Mouse (Mus musculus) neural tube, embryonic 10.5 days (tissue): ENCODE results near the gene Obp2b.
A peak's percentile ranks its signal among the peaks of the same experiment; 100 is the strongest.
"Not testable (repeated sequence)": the region's sequence is repeated elsewhere in the genome, so short reads cannot be mapped to it uniquely, and the experiment has no call there.

Experiments used
- DNase-seq: peaks from one replicate; pipeline ENCODE4 v3.0.0-alpha.2; 2017; ENCODE audit warnings: low spot score; ENCODE audit errors: extremely low spot score

Obp2b gene

DNA sequence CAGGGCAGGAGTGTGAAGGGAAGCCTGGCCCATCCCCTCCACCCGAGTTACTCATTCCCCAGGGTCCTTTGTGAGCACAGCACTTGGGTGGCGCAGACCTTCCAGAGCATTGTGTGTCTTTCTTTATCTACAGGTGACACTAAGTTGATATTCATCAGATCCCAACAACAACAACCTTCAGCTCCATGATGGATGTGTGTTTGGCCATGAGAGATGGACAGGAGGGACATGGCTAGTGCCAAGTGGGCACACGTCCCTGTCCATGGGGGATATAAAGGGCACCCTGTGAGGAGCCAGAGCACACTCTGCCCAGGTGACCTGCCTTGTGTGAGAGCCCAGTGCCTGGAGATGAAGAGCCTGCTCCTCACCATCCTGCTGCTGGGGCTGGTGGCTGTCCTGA lies at the start of gene Obp2b:
TSS of gene Obp2b (plus strand) at position 301 of the 400 bp plus-strand sequence.
- DNase-seq = not testable (repeated sequence)

DNA sequence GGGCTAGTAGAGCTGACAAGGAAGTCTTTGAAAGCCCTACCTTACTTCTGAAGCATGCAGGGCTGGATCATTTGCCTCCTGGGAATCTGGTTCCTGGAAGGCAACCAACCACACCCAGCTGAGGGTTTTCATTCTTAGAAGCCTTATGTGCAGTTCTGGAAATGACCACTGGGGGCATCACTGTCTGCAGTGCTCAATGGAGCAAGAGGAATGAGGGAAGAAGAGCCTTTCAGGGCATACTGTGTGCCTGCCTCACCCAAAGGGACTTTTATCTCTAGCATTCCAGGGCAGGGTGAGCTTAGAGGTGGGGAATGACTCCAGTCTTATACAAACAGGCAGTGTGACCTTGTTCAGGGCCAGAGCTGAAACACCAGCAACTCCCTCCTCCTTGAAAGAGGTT lies 42.2 kb upstream of the Obp2b start:
- DNase-seq = peak; percentile 70

DNA sequence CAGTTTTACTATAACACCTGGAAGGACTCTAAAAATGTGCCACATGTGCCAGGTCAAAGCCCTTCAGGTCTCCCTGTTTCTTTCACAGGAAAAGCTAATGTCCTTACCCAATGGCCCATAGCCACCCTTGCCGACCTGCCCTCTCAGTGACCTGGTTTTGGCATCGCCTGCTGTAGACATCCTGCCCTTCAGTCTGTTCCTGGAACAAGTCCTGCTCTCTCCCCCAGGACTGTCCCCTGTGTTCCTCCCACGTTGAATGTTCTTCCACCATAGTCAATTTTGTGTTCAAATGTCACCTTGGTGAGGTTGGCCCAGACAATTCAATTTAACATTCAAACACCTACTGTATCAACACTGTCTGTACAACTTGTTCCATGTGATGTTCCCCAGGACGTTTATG lies 39.9 kb upstream of the Obp2b start:
- DNase-seq = no peak

DNA sequence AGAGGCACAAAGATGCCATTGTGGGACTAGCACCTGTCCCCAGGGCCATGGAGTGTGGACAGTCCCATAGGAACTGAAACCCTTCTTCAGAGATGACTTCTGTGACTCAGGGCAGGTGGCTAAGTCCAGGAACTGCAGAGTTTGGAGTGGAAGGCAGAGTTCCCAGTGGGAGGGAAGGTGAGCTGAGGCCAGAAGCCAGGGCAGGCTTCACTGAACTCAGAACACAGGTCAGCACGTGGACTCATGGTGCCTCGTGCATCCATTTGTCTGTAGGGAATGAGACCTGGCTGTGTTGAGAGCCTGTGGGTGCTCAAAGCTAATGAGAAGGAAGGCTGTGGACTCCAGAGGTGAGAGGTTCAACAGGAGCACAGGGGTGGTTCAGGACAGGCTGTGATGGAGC lies 38.1 kb upstream of the Obp2b start:
- no peak for DNase-seq

DNA sequence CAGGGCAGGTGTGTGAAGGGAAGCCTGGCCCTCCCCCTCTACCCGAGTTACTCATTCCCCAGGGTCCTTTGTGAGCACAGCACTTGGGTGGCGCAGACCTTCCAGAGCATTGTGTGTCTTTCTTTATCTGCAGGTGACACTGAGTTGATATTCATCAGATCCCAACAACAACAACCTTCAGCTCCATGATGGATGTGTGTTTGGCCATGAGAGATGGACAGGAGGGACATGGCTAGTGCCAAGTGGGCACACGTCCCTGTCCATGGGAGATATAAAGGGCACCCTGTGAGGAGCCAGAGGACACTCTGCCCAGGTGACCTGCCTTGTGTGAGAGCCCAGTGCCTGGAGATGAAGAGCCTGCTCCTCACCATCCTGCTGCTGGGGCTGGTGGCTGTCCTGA lies 37.1 kb upstream of the Obp2b start, which contains the start of gene Obp2a:
TSS of gene Obp2a (plus strand) at position 301 of the 400 bp plus-strand sequence.
- not testable (repeated sequence) for DNase-seq

DNA sequence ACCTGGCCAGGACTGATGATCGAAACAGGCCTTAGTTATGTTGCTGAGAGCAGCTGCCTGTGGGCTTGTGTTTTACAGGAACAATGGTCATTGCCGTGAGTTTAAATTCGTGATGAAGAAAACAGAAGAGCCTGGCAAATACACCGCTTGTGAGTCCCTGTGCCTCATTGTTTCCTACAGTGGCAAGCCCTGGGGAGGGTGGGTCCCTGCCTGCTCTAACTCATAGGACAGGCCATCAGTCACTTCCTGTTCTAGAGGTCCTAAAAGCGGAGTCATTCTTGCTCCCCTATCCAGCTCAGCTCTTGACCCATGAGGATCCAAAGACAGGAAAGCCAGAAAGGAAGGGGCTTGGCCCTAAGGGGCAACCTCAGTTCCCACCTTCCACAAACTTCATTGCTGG lies 35.8 kb upstream of the Obp2b start:
- DNase-seq = no peak

DNA sequence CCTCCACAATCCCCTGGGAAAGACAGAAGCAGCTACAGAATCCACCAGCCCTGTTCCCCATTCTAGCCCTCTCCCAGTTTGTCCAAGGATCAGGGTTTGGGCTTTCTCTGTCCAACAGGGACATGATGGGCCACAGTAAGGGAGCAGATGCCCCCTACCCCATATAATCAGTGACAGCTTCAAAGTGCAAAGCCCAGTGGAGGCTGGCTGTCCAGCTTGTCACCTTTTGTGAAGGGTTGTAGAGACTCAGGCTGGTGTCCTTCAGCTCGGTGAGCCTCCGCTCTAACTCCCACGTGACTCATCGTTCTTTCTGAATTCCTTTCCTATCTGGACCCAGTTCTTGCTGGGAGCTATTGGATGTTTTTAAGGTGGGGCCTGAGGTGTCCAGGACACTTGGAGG lies 33.1 kb upstream of the Obp2b start:
- DNase-seq = no peak

DNA sequence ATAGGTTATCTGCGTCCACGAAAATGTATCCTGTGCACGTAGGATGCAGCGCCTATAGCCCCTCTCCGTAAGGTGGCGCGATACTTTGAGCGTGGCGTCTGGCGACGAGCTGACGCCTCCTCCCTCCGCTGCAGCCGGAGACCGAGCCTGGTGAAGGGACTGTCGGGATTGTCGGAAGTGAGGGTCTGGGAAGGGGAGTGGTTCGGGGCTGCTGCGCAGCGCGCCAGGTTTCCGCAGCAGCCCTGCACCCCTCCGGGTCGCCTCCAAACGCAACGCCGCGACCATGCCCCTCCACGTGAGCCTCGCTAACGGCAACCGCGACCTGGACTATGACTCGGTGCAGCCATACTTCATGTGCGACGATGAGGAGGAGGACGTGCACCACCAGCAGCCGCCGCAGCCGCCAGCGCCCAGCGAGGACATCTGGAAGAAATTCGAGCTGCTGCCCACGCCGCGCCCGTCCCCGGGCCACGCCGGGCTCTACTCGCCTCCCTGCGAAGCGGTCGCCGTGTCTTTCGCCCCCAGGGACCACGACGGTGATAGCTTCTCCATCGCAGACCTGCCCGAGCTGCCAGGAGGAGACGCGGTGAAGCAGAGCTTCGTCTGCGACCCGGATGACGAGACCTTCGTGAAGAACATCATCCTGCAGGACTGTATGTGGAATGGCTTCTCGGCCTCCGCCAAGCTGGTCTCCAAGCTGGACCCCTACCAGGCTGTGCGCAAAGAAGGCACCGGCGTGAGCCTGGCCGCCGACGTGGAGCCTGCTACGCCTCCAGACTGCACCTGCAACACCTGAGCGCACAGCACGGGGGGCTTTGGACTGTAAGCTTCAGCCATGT lies 29.9 kb upstream of the Obp2b start, which contains the start of gene Bmyc:
TSS of gene Bmyc (plus strand) at position 97 of the 839 bp plus-strand sequence.
- DNase-seq = peak; percentile 85

DNA sequence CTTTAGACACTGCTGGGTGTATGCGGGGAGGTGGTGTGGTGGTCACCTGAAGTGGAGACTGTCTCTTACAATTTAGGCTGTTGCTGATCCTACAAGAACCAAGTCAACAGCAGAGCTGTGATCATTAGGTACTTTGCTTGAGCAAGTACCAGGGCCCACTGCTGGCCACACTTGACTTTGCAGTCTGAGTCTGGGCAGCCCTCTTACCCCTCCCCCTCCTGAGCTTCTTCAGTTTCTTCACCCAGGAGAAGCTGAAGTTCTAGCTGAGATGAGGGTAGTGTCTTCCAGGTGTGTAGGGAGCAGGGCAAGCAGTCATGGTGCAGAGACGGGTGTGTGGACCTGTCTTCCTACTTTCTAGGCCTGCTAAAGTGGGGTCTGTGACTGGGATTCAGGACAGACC lies 28.7 kb upstream of the Obp2b start:
- DNase-seq = peak; percentile 20

DNA sequence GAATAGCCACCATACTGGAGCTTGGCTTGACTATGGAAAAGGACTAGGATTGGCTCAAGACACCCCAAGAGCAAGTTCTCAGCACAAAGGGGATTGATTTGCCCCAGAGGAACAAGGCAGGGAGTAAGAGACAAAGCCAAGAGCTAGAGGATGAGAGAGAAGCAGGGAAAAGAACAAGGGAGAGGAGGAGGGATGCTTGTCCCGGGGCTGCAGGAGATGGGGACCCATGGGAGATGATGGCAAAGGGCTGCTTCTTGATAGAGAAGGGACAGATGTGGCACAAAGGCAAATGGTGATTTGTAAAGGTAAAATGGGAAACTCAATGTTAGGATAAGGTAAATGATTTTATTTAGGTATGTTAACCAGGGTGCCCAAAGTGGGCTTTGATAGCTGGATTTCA lies 27.8 kb upstream of the Obp2b start:
- peak; percentile 10 for DNase-seq

DNA sequence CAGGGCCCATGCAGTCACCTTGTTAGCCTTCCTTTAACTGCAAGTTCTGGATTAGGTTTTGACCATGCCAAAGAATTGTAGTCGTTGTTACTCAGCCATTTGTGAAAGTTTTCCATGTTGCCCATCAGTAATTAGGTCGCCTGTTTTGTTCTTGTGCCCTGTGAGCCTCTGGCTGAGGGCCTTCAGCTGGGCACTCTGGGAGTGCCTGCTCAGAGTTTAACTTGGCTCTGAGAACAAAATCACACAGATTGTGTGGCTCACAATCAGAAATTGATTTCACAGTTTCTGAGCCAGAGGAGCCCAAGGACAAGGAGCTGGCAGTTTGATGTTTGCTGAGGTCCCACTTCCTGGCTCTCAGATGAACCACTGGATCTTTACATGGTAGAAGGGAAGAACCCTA lies 27.0 kb upstream of the Obp2b start:
- DNase-seq = not testable (repeated sequence)

DNA sequence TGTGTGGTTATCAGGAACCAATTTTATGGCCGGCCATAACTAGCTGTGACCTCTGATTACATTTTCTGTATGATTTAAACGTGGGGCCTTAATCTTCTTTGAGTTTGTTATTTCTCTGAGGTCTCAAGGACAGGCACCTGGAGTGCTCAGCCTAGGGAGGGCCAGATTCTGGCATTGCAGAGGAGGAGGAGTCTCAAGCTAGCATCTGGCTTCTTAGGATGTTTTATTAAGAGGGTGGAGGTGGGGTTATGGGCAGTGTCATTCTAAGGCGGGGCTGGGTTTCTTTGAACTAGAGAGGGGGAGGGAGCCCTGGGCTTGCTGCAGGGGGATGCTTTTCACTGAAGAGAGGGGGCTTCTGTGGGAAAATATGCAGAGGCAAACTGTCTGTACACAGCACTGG lies 25.2 kb upstream of the Obp2b start:
- DNase-seq = not testable (repeated sequence)

DNA sequence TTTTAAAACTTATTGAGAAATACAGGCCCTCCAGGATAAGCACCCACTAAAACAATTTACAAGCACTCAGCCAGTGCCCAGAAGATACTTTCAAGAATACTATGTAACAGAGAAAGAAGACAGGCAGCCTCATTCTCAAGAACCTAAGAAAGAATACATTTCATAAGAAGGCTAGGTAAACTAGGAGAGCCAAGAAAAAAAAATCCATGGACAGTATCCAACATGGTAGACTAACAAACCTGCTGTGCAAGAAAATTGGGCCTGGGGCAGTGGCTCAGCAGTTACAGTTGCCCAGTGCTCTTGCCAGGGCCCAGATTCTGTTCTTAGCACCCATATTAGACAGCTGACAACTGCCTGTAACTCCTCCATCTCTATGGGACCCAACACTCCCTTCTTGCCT lies 19.6 kb upstream of the Obp2b start:
- no peak for DNase-seq

DNA sequence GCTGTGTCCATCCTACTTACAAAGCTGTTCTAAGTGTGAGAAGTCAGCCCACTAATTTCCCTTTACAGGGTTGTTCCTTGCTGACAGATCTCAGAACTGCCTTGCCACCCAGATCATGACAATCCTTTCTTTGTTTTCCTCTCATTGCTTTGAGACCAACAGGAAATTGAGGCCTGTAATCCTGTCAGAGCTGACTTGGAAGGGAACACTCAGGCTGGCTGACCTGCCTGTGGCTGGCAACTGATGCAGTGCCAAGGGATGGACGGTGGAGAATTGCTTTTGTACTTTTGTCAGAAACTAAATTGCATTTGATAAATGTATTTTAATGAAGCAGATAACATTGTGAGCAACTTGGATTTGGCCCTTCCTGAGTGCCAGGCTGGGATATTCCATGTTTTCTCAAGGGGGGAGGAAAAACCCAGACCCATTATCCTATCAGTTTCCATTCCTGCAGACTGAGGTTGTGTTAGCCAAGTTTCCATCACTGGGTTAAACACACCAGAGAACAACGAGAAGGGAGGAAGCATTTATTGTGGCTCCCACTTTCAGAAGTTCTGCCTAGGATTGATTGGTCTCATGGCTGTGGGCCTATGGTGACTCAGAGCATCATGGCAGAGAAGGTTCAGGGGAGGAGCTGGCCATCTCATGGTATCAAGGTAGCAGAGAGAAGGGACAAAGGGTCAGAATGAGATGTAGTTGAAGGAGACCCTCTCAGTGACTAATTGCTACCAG lies 3.4 kb upstream of the Obp2b start:
- no peak for DNase-seq

DNA sequence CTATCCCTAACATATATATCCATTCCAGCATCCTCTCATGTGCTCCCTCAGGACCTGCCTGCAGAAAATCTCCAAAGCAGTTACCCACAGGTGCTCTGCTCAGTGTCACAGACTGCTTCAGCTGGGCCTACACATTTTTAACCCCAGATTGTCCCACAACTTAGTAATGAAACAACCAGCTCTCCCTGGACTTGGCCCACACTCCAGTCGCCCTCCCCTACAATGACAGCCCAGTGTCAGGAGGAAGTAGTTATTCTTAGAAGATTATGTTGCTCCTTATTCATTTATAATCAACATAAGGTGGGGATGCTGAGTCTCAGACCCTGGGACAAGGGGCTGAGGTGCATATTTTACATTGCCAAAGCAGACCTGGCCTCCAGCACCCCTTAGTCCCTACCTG lies 4.9 kb downstream of the Obp2b start:
- no peak for DNase-seq

DNA sequence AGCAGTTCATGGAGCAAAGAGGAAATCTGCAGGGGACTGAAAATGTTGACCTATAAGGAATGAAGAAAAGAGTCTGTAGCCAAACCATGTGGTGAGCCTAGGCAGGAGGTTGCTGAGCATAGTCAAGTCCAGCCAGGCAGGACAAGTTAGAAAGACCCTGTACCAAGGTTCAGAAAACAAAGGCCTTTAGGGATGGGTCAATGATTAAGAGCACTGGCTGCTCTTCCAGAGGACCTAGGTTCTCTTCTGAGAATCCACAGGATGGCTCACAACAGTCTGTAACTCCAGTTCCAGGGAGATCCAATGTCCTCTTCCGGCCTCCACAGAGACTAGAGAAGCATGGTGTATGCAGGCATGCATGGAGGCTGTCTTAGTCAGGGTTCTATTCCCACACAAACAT lies 17.4 kb downstream of the Obp2b start:
- DNase-seq = no peak

DNA sequence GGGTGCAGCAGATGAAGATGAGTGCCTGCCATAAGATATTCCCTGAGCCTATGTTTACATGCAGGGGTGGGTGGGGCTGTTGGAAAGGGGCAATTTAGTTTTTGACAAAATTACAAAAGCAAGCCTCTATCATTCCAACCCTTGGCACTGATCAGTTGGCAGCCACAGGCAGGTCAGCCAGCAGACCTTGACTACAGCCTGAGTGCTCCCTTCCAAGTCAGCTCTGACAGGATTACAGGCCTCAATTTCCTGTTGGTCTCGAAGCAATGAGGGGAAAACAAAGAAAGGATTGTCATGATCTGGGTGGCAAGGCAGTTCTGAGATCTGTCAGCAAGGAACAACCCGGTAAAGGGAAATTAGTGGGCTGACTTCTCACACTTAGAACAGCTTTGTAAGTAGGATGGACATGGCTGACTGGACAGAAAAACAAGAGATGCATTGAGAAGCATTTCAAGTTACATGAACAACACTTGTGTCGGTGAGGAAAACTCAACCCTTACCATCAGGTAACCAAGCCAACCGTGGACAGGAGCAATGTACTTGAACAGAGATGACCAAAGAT lies 21.3 kb downstream of the Obp2b start:
- DNase-seq = no peak

DNA sequence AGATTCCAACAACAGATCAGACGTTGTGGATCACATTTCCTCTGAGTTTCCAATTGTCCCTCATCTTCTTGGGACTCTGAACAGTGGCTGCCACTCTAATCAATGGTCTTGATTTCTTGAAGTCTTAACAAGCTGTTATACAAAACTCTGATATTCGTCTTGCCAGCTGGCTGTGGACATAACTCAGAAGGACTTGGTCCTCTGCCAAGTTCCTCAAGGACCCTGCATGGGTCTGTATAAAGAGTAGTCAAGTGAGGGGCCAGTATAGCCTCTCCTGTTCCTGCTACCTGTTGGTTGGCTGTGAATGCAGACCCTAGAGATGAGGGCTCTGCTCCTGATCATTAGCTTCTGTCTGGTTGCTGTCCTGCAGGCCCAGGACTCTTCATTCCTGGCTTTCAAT lies 28.5 kb downstream of the Obp2b start, which contains the start of gene Lcn3:
TSS of gene Lcn3 (plus strand) at position 301 of the 400 bp plus-strand sequence.
- DNase-seq = no peak

DNA sequence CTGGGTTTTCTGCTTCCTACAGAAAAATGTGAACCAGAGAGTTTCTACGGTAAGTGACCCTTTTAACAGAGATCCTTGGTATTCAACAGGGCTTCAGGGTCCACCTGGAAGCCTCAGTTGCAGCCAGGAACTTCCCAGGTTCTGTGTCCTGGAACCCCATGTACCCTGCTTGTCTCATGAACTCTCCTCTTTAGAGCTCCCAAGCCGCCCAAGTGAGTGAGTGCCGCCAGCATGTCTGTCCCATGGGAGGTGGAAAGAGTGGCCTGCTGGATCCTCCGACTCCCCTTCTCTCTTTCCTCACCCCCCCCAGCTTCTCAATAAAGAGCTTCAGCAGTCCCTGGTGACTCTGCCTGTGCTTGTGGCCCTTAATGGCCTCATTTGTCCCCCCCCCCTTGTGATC lies 31.0 kb downstream of the Obp2b start:
- DNase-seq = no peak

DNA sequence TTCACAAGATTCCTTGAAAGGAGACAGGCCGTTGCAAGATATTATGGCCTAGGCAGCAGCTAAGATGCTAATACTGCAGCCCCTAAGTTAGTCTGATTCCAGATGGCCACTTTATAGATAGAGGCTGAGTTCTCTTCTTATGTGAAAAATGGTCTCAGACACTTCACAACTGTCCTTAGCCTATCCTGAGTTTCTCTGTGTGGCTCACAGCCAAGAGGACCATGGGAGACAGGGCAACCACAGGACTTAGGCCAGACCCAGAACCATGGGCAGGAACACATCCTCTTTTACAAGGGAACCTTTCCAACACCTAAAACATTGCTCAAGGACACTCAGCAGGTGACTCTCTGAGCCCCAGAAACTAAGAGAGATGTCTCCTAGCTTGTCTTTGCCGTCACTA lies 36.7 kb downstream of the Obp2b start:
- no peak for DNase-seq

DNA sequence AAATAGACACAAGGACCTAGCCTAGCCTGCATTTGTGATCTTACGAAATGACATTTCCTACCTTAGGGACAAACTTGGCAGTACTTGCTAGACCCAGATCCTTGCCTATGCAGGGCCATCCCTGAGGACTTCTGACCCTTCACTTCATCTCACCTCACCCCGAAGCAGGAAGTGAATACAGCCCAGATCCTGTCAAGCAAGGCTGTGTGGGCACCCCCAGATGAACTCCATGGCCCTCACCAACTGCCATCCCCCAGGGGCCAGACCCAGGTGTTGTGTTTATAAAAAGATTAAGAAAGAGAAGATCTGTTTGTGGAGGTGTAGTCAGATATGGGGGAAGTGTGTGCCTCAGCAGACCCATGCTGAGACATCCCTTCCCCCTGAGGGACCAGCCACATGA lies 37.8 kb downstream of the Obp2b start:
- no peak for DNase-seq

DNA sequence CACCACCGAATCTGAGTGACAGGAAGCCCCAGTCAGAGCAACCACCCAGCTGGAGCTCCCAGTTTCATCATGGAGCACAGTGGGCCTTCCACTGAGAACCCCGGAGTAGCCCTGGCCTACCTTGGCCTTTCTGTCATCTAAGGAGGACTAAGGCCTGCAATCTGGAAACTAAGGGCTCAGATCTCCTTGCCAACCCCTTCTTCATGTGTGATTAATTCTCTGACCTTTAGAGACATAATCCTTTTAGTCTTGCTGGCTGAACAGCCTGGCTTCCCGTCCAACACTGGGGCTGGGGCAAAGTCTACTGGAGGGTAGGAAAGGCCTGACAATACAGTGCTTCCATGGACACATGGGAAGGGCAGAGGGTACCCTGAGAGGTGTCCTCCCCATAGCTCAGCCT lies 39.2 kb downstream of the Obp2b start:
- DNase-seq = no peak
